Mouse (Mus musculus) mouse embryonic stem cell (cell line): Measurements from ENCODE around the gene Fam129b.

Experiments
- in situ Hi-C, 2 experiments: fragments of 300-500 bp; cut with MboI; formaldehyde crosslinking; loops; 1 replicate in 1 of 2; 3 replicates in 1 of 2; pipeline ENCODE4 v1.14.3; 2019 to 2020; ENCODE audit warnings: low sequenced_read_pairs in 2 of 2, low pct_unique_long_range_greater_than_20kb in 1 of 2, mixed read lengths in 1 of 2; ENCODE audit not compliant: unreplicated experiment in 1 of 2

Fam129b gene

GRCm38 (mm10) chr2:32911639-32912182 lies 35.8 kb downstream of the Fam129b start:
- in situ Hi-C loops, result loop anchor here (5.0 to 10.0 kb wide), 2 partner anchors 34 to 47 kb away; partner anchors contain the start of gene Fam129b (in 1 of the 2)

GRCm38 (mm10) chr2:32912210-32912804 lies 36.4 kb downstream of the Fam129b start:
- in situ Hi-C loops, result loop anchor here (5.0 to 10.0 kb wide), 2 partner anchors 35 to 48 kb away; partner anchors contain the start of gene Fam129b (in 1 of the 2)

- in situ Hi-C loops, result loop anchor here (5.0 to 10.0 kb wide), 2 partner anchors 37 to 50 kb away; partner anchors contain the start of gene Fam129b (in 1 of the 2)
These were observed 38.4 kb downstream of the Fam129b start for GRCm38 (mm10) chr2:32914362-32914761.

GRCm38 (mm10) chr2:32914896-32915295 lies 39.0 kb downstream of the Fam129b start:
- in situ Hi-C loops, result loop anchor here (5.0 to 10.0 kb wide), 2 partner anchors 38 to 50 kb away; partner anchors contain the start of gene Fam129b (in 1 of the 2)

GRCm38 (mm10) chr2:32917526-32917925 lies 41.6 kb downstream of the Fam129b start:
- in situ Hi-C loops, result loop anchor here in 1 of 2 experiments (10.0 kb wide), 1 partner anchor 53 kb away; no protein-coding TSS in a partner anchor

- in situ Hi-C loops, result loop anchor here in 1 of 2 experiments (10.0 kb wide), 1 partner anchor 54 kb away; no protein-coding TSS in a partner anchor
These were observed 42.5 kb downstream of the Fam129b start for GRCm38 (mm10) chr2:32918391-32918790.

- in situ Hi-C loops, result no loop called here
These were observed 45.3 kb downstream of the Fam129b start for GRCm38 (mm10) chr2:32921235-32921634.

GRCm38 (mm10) chr2:32921801-32922380 lies 46.0 kb downstream of the Fam129b start:
- in situ Hi-C loops, result no loop called here

- in situ Hi-C loops, result no loop called here
These were observed 46.6 kb downstream of the Fam129b start for GRCm38 (mm10) chr2:32922564-32922963.

GRCm38 (mm10) chr2:32923551-32924250 lies 47.8 kb downstream of the Fam129b start:
- in situ Hi-C loops, result no loop called here

GRCm38 (mm10) chr2:32924306-32924844 lies 48.5 kb downstream of the Fam129b start:
- in situ Hi-C loops, result no loop called here

GRCm38 (mm10) chr2:32926330-32927075 lies 50.6 kb downstream of the Fam129b start:
- in situ Hi-C loops, result no loop called here

GRCm38 (mm10) chr2:32927624-32928234 lies 51.8 kb downstream of the Fam129b start:
- in situ Hi-C loops, result no loop called here

GRCm38 (mm10) chr2:32928235-32928946 lies 52.5 kb downstream of the Fam129b start:
- in situ Hi-C loops, result no loop called here

GRCm38 (mm10) chr2:32928947-32929829 lies 53.3 kb downstream of the Fam129b start:
- in situ Hi-C loops, result no loop called here

- in situ Hi-C loops, result no loop called here
These were observed 55.8 kb downstream of the Fam129b start for GRCm38 (mm10) chr2:32931730-32932129.
